In genomic region chr4:89057135-89057534, GRCm38 (mm10) we compare ENCODE assay signal across 31 mouse cellular contexts.
DNase-seq lines count a peak whose midpoint lies in the region; TF ChIP-seq lines count a peak whose summit lies in the region.
"Had no signal": no experiment of that assay in that cellular context is flagged by ENCODE, and none has a peak within 500 bp of the region (broad histone marks: within the 10 kb centered on the region; RNA-seq: fewer than 3 reads in every experiment).

No protein-coding gene starts in this region.

- no peak for TF ChIP-seq POLR2A in myocyte (IDR thresholded peaks at IDR 0.05; ENCODE audit: insufficient read length, low read depth)

- H3K36me3 ChIP-seq in myocyte (ENCODE audit: control insufficient read depth, insufficient read depth) = no peaks in the 10 kb centered on the region
- H3K36me3 ChIP-seq: forebrain, embryonic 10.5 days; forebrain, embryonic 15.5 days; hindbrain, embryonic 13.5 days; liver, embryonic 12.5 days; midbrain, embryonic 13.5 days had no signal

- H3K4me2 ChIP-seq in myocyte (ENCODE audit: low read depth) = peak overlapping the region; percentile 62
- H3K4me2 ChIP-seq: forebrain, embryonic 15.5 days; heart, embryonic 11.5 days; hindbrain, embryonic 13.5 days; liver, embryonic 12.5 days; midbrain, embryonic 13.5 days had no signal

- H3K27me3 ChIP-seq in myocyte (ENCODE audit: control insufficient read depth, insufficient read depth, insufficient read length) = no peaks in the 10 kb centered on the region
- H3K27me3 ChIP-seq: forebrain, embryonic 15.5 days; hindbrain, embryonic 13.5 days; liver, embryonic 12.5 days; megakaryocyte, embryonic 14.5 days; midbrain, embryonic 13.5 days had no signal

- H3K79me2 ChIP-seq in myocyte (ENCODE audit: control insufficient read depth, insufficient read depth) = no peaks in the 10 kb centered on the region

- peak; percentile 5 for DNase-seq in adrenal gland, adult 2 months
- no peak for DNase-seq in adrenal gland, postnatal 4 days (ENCODE audit: low spot score in 2 of 2)
- DNase-seq in MN1 (ENCODE audit: low spot score) = peak; percentile 8
- peak; percentile 18 for DNase-seq in brain, adult 2 months (ENCODE audit: low read depth, low spot score)
- no peak for DNase-seq in retina, embryonic 14.5 days (ENCODE audit: low spot score)
- DNase-seq in spleen, postnatal 4 days (ENCODE audit: low spot score in 2 of 2) = no peak
- no peak for DNase-seq in right cerebral cortex, postnatal 25 days
- DNase-seq: adrenal gland, postnatal 36 days; cerebellum, adult 11 months; cerebellum, adult 9-10 months; cerebellum, postnatal 36 days; gastrocnemius, adult 2 months; gastrocnemius, postnatal 36 days; heart, adult 18-20 months; heart, postnatal 36 days; kidney, adult 18-20 months; kidney, postnatal 4 days; layer of hippocampus, postnatal 36 days; left cerebral cortex, postnatal 4 days; liver, postnatal 0 days; lung, postnatal 36 days; thymus, adult 2 months; thymus, postnatal 36 days had no signal

- no peak overlapping the region for H3K4me3 ChIP-seq in myocyte
- H3K4me3 ChIP-seq: forebrain, embryonic 10.5 days; forebrain, embryonic 15.5 days; gastrocnemius, adult 2 months; hindbrain, embryonic 13.5 days; liver, embryonic 12.5 days; megakaryocyte, embryonic 14.5 days; midbrain, embryonic 13.5 days had no signal

- no peak overlapping the region for H3ac ChIP-seq in myocyte (ENCODE audit: control insufficient read depth, insufficient read length)

TF ChIP-seq in myocyte, 11 proteins besides CTCF, POLR2A, EP300 and RAD21:
- TF ChIP-seq TCF3 (IDR thresholded peaks at IDR 0.05; ENCODE audit: insufficient read length, low read depth) (no peak), MYOG (IDR thresholded peaks at IDR 0.05; ENCODE audit: control insufficient read depth in 1 of 3, insufficient read depth in 1 of 3, insufficient read length in 2 of 3, low read depth in 2 of 3) (no peak), CEBPB (IDR thresholded peaks at IDR 0.05; ENCODE audit: insufficient read depth, poor library complexity, severe bottlenecking) (no peak), MAX (IDR thresholded peaks at IDR 0.05; ENCODE audit: low read depth) (no peak), MYOD1 (IDR thresholded peaks at IDR 0.05; ENCODE audit: control insufficient read depth in 1 of 3, insufficient read length in 2 of 3, low read depth in 2 of 3) (no peak), POLR2AphosphoS2 (IDR thresholded peaks at IDR 0.05; ENCODE audit: insufficient read length, low read depth) (no peak), REST (IDR thresholded peaks at IDR 0.05; ENCODE audit: insufficient read depth, insufficient read length) (no peak), E2F4 (IDR thresholded peaks at IDR 0.05; ENCODE audit: insufficient read depth) (no peak), USF1 (IDR thresholded peaks at IDR 0.05; ENCODE audit: low read depth) (no peak), TCF12 (IDR thresholded peaks at IDR 0.05; ENCODE audit: insufficient read depth, poor library complexity, severe bottlenecking) (no peak), SRF (IDR thresholded peaks at IDR 0.05; ENCODE audit: control insufficient read depth, insufficient read length, low read depth) (no peak)

Comparison
In these comparisons a context has a peak if more than half of its experiments do, and no peak if none do; other contexts are left out.
1. DNase-seq: peak in adrenal gland, adult 2 months (single experiment), MN1 (single experiment) and brain, adult 2 months (single experiment); none in adrenal gland, postnatal 4 days (0 of 2), retina, embryonic 14.5 days (single experiment), spleen, postnatal 4 days (0 of 2) and right cerebral cortex, postnatal 25 days (single experiment).